Mouse (Mus musculus) CH12F3 (cell line): ENCODE measurements around the gene Ptk7.
"Not testable (repeated sequence)": the region's sequence is repeated elsewhere in the genome, so short reads cannot be mapped to it uniquely, and the experiment has no call there.

ENCODE experiments used
- in situ Hi-C: fragments of 300-500 bp; cut with MboI; formaldehyde crosslinking; loops from 2 replicates; pipeline ENCODE4 v1.14.3; 2020; ENCODE audit warnings: low sequenced_read_pairs

The Ptk7 gene

GRCm38 (mm10) chr17:46558151-46558550 is 71.2 kb downstream of the Ptk7 start:
- in situ Hi-C loops, result no loop called here

GRCm38 (mm10) chr17:46557321-46557720 is 72.0 kb downstream of the Ptk7 start:
- in situ Hi-C loops, result not testable (repeated sequence)

- in situ Hi-C loops, result no loop called here
Observed at GRCm38 (mm10) chr17:46556584-46556945, 72.7 kb downstream of the Ptk7 start.

- in situ Hi-C loops, result no loop called here
Observed at GRCm38 (mm10) chr17:46555673-46556583, 73.4 kb downstream of the Ptk7 start, which contains the start of gene Srf. TSS of gene Srf (minus strand) at chr17:46556175.

GRCm38 (mm10) chr17:46554977-46555672 is 74.2 kb downstream of the Ptk7 start:
- in situ Hi-C loops, result no loop called here

GRCm38 (mm10) chr17:46554646-46554976 is 74.7 kb downstream of the Ptk7 start:
- in situ Hi-C loops, result no loop called here

GRCm38 (mm10) chr17:46553926-46554325 is 75.4 kb downstream of the Ptk7 start:
- in situ Hi-C loops, result no loop called here

- in situ Hi-C loops, result no loop called here
Observed at GRCm38 (mm10) chr17:46553469-46553868, 75.8 kb downstream of the Ptk7 start.

- in situ Hi-C loops, result no loop called here
Observed at GRCm38 (mm10) chr17:46552841-46553423, 76.4 kb downstream of the Ptk7 start.

- in situ Hi-C loops, result no loop called here
Observed at GRCm38 (mm10) chr17:46552151-46552550, 77.2 kb downstream of the Ptk7 start.

GRCm38 (mm10) chr17:46551369-46551768 is 77.9 kb downstream of the Ptk7 start:
- in situ Hi-C loops, result no loop called here

GRCm38 (mm10) chr17:46550904-46551303 is 78.4 kb downstream of the Ptk7 start:
- in situ Hi-C loops, result no loop called here

- in situ Hi-C loops, result no loop called here
Observed at GRCm38 (mm10) chr17:46549642-46550041, 79.7 kb downstream of the Ptk7 start.

- in situ Hi-C loops, result no loop called here
Observed at GRCm38 (mm10) chr17:46549193-46549592, 80.1 kb downstream of the Ptk7 start.

GRCm38 (mm10) chr17:46548741-46549140 is 80.6 kb downstream of the Ptk7 start:
- in situ Hi-C loops, result no loop called here

- in situ Hi-C loops, result no loop called here
Observed at GRCm38 (mm10) chr17:46547923-46548322, 81.4 kb downstream of the Ptk7 start.

GRCm38 (mm10) chr17:46546995-46547394 is 82.3 kb downstream of the Ptk7 start:
- in situ Hi-C loops, result no loop called here

- in situ Hi-C loops, result no loop called here
Observed at GRCm38 (mm10) chr17:46546591-46546990, 82.7 kb downstream of the Ptk7 start.

GRCm38 (mm10) chr17:46545813-46546564 is 83.3 kb downstream of the Ptk7 start, which contains the start of gene Cul9:
TSS of gene Cul9 (minus strand) at chr17:46546388.
- in situ Hi-C loops, result no loop called here

GRCm38 (mm10) chr17:46543661-46544060 is 85.6 kb downstream of the Ptk7 start:
- in situ Hi-C loops, result no loop called here
